Mouse (Mus musculus) testis, adult 2 months (tissue): ENCODE measurements around the gene Nfib. TPM values are rescaled to one million over a fixed set of nuclear protein-coding genes. Genes with fewer than 3 reads are reported as not detected.
A peak's percentile ranks its signal among the peaks of the same experiment; 100 is the strongest.

Source experiments
- H3K27ac ChIP-seq: fragments of 200-500 bp; 2 replicates; pipeline ENCODE4 v1.5.1; 2012; ENCODE audit warnings: low read depth, low read length; ENCODE audit not compliant: control insufficient read depth, insufficient read depth
- H3K27me3 ChIP-seq: fragments of 200-500 bp; 2 replicates; pipeline ENCODE4 v1.6.1; 2012; ENCODE audit warnings: mild to moderate bottlenecking, low read length, moderate library complexity; ENCODE audit not compliant: control insufficient read depth, insufficient read depth
- H3K36me3 ChIP-seq: fragments of 200-500 bp; 2 replicates; pipeline ENCODE4 v1.6.1; 2012; ENCODE audit warnings: mild to moderate bottlenecking, low read length; ENCODE audit not compliant: control insufficient read depth, insufficient read depth
- H3K4me1 ChIP-seq: fragments of 200-500 bp; 2 replicates; pipeline ENCODE4 v1.6.1; 2012; ENCODE audit warnings: low read length; ENCODE audit not compliant: control insufficient read depth, insufficient read depth
- H3K4me3 ChIP-seq: fragments of 200-500 bp; 2 replicates; pipeline ENCODE4 v1.5.1; 2012; ENCODE audit warnings: low read depth, mild to moderate bottlenecking, low read length, moderate library complexity, mixed read lengths; ENCODE audit not compliant: control insufficient read depth
- CTCF ChIP-seq: fragments of 200-500 bp; IDR thresholded peaks from 2 replicates; pipeline ENCODE4 v1.5.1; 2012; ENCODE audit warnings: low read depth, mild to moderate bottlenecking, inconsistent platforms, low read length, moderate library complexity; ENCODE audit not compliant: control insufficient read depth, insufficient read depth, insufficient replicate concordance
- POLR2A ChIP-seq: fragments of 200-500 bp; IDR thresholded peaks from 2 replicates; pipeline ENCODE4 v1.6.1; 2012; ENCODE audit warnings: low read depth, mild to moderate bottlenecking, inconsistent platforms, low read length, moderate library complexity; ENCODE audit not compliant: control insufficient read depth
- polyA plus RNA-seq: library from polyadenylated mRNA; depleted of rRNA; stranded (reverse); fragments of >200 nt; gene quantifications from 2 replicates; pipeline ENCODE4 v1.2.3, GENCODE M21; 2012

Nfib gene
- polyA plus RNA-seq, 1 experiment = 1.2 TPM

DNA sequence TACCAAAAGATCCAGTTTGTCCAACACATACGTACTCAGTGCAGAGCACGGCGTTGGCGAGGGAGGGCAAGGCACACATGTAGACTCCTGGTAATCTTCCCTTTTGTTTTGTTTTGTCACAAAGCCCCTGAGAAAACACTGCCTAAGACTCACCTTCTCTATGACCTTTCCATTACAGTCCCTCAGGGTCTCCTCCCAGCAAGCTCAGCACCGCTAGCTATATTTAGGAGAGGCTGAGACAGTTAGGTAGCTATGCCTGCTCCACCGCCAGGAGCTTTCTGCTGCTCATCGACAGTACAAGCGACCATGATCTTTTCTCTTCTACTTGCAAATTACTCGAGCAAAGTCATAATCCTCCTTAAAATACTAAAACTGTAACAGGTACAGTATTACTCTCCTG is 224.9 kb downstream of the Nfib start:
- Histone ChIP-seq H3K27me3 (no peaks in the 10 kb centered on the region), H3K27ac (no peak overlapping the region), H3K4me3 (no peak overlapping the region), H3K4me1 (no peaks in the 10 kb centered on the region), H3K36me3 (no peaks in the 10 kb centered on the region)
- no peak for TF ChIP-seq CTCF
- no peak for TF ChIP-seq POLR2A

DNA sequence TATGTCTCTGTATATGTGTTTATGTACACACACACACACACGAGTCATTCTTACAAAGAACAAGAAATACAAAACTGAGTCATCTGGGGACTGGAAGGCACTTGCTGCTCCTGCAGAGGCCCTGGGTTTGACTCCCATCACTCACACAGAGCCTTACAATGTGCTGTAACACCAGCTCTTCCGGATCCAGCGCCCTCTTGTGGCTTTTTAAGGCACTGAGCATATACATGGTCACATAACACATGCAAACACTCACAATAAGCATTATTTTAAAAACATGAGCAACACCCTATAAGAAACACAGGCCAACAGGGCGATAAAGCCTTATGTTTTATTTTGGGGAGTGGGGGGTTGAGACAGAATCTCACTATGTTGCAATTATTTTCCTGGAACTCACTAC is 226.2 kb downstream of the Nfib start:
- no peak overlapping the region for H3K27ac ChIP-seq
- no peaks in the 10 kb centered on the region for H3K4me1 ChIP-seq
- H3K27me3 ChIP-seq = no peaks in the 10 kb centered on the region
- H3K4me3 ChIP-seq = no peak overlapping the region
- TF ChIP-seq CTCF (peak; percentile 26; the same call in 1 of the 2 replicates), POLR2A (no peak)
- H3K36me3 ChIP-seq = no peaks in the 10 kb centered on the region

DNA sequence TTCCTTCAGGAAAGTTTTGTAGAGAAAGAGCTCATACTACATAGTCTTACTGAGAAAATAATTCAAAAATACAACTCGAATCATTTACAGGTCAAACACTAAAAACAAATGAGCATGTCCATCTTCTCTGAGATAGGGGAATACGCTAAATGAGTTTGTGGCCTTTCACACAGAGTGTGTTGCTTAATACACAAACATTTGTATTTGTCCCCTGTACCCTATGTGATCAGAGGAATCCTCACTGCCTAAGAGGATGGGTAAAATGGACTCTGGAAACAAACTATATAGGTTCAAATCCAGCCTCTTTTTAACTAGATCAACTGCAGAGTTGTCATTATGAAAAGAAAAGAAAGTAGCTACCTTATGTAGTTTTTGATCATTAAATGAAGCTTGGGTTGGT is 227.8 kb downstream of the Nfib start:
- no peaks in the 10 kb centered on the region for H3K36me3 ChIP-seq
- H3K27ac ChIP-seq = no peak overlapping the region
- TF ChIP-seq CTCF (no peak), POLR2A (no peak)
- H3K4me3 ChIP-seq = no peak overlapping the region
- no peaks in the 10 kb centered on the region for H3K27me3 ChIP-seq
- H3K4me1 ChIP-seq = no peaks in the 10 kb centered on the region

DNA sequence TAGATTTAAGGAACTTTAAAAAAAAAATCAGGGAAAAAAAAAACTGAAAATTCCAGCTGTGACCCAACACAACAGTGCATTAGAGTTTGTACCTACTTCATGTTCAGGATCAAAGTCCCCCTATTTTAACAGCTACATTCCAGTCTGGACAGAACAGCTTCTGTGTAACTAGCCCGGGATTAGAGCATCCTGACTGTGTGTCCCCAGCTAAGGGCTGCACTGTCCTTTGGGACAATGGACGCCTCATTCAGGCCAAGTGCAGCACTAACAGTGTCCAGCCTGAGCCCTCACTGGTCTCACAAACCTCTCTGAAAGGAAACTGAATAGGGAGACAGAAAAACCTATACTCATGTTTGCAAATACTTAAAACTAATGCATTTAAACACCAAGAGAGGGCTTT is 229.1 kb downstream of the Nfib start:
- H3K36me3 ChIP-seq = no peaks in the 10 kb centered on the region
- TF ChIP-seq POLR2A (no peak), CTCF (no peak)
- H3K4me1 ChIP-seq = no peaks in the 10 kb centered on the region
- no peaks in the 10 kb centered on the region for H3K27me3 ChIP-seq
- H3K27ac ChIP-seq = no peak overlapping the region
- H3K4me3 ChIP-seq = no peak overlapping the region

DNA sequence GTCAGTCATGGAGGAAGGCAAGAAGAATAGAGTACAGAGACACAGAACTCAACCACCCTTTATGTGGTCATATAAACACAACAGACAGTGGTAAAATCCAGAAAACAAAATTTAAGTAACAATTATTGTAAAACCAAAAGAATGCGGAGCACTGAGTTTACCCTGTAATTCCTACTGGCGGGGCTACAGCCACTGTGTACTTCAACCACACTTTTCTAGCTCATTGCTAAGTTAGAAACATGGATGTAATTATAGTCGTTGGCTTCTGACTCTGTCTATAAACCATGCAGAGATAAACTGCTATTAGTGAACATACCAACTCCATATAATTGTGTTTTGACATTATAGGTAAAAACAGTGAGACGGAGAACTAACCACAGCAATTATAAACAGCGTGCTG is 231.2 kb downstream of the Nfib start:
- Histone ChIP-seq H3K27ac (no peak overlapping the region), H3K4me1 (no peaks in the 10 kb centered on the region), H3K36me3 (no peaks in the 10 kb centered on the region), H3K27me3 (no peaks in the 10 kb centered on the region), H3K4me3 (no peak overlapping the region)
- TF ChIP-seq CTCF (no peak), POLR2A (no peak)

DNA sequence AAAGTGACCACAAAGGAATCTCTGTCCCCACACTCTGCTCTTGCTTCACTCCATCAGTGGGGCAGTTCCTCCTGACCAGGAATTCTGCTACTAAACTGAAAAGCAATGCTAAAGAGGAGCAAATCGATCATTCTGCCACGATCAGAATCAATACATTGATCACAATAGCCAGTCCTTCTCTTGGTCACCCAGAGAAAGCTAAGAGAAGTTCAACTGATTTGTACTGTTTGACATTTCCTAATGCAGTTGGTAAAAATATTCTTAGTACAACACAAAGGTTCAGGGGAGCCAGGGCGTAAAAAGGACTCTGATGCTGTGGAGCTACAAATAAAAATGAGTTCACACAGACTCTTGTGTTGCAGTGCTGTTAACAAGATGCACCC is 234.6 kb downstream of the Nfib start:
- Histone ChIP-seq H3K36me3 (no peaks in the 10 kb centered on the region), H3K27ac (no peak overlapping the region), H3K27me3 (no peaks in the 10 kb centered on the region), H3K4me1 (no peaks in the 10 kb centered on the region), H3K4me3 (no peak overlapping the region)
- no peak for TF ChIP-seq POLR2A
- no peak for TF ChIP-seq CTCF

DNA sequence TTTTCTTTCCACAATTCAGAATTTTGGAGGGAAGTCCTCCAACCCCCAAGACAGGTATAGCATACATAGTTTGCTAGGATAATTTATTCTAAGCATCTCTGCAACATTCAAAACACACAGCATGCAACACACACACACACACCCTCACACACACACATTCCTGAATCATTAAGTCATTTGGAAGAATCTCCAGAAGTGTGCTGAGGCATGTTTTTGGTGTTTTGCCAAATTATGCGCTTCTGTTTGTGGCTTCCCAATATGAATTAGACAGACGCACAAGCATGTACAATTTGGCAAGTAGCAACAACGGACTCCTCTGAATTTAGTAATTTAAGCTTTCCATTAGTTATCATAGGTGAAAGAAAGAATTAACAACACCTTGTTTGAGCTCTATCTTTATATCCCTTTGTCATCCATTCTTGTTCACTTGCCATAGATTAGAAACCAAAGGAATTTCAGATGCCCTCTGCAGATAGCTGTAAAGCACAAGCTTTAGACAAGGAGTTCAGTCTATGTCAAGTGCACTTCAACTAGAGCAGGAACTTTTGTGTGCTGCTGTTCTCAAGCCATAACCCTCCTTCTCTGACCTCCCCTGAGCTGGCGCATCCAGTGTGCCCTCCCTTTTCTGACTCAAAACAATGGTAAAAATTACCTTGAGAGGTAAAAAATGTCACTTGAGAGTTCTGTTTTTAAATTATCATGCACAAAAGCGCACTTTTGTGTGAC is 235.2 kb downstream of the Nfib start:
- H3K4me3 ChIP-seq = no peak overlapping the region
- no peaks in the 10 kb centered on the region for H3K36me3 ChIP-seq
- H3K27me3 ChIP-seq = no peaks in the 10 kb centered on the region
- no peak overlapping the region for H3K27ac ChIP-seq
- TF ChIP-seq CTCF = no peak
- H3K4me1 ChIP-seq = no peaks in the 10 kb centered on the region
